Mouse (Mus musculus) cerebellum, adult 11 months (tissue): Measurements from ENCODE around the gene Them4.

ENCODE experiments used
- DNase-seq: peaks from one replicate; pipeline ENCODE4 v3.0.0; 2022

Them4 gene

GRCm38 (mm10) chr3:94369709-94370108 lies 59.8 kb downstream of the Them4 start:
- no peak for DNase-seq

- peak; percentile 69 for DNase-seq
These were observed 61.7 kb downstream of the Them4 start for GRCm38 (mm10) chr3:94371637-94372036.

- no peak for DNase-seq
These were observed 62.1 kb downstream of the Them4 start for GRCm38 (mm10) chr3:94372038-94372437.

- peak; percentile 63 for DNase-seq
These were observed 62.8 kb downstream of the Them4 start, which contains the start of gene Rorc for GRCm38 (mm10) chr3:94372641-94373040. Gene Rorc (plus strand): TSS chr3:94372794.

GRCm38 (mm10) chr3:94373090-94373489 lies 63.2 kb downstream of the Them4 start:
- peak; percentile 36 for DNase-seq

- peak; percentile 66 for DNase-seq
These were observed 63.7 kb downstream of the Them4 start for GRCm38 (mm10) chr3:94373597-94374011.

GRCm38 (mm10) chr3:94374636-94375035 lies 64.7 kb downstream of the Them4 start:
- DNase-seq = no peak

- DNase-seq = no peak
These were observed 65.3 kb downstream of the Them4 start for GRCm38 (mm10) chr3:94375146-94375545.

- no peak for DNase-seq
These were observed 66.0 kb downstream of the Them4 start for GRCm38 (mm10) chr3:94375861-94376260.

GRCm38 (mm10) chr3:94377028-94377923 lies 67.4 kb downstream of the Them4 start:
- DNase-seq = no peak

- DNase-seq = no peak
These were observed 70.1 kb downstream of the Them4 start for GRCm38 (mm10) chr3:94379831-94380510.
